Mouse (Mus musculus): ENCODE data around the gene Atxn2.

Gene Atxn2

DNA sequence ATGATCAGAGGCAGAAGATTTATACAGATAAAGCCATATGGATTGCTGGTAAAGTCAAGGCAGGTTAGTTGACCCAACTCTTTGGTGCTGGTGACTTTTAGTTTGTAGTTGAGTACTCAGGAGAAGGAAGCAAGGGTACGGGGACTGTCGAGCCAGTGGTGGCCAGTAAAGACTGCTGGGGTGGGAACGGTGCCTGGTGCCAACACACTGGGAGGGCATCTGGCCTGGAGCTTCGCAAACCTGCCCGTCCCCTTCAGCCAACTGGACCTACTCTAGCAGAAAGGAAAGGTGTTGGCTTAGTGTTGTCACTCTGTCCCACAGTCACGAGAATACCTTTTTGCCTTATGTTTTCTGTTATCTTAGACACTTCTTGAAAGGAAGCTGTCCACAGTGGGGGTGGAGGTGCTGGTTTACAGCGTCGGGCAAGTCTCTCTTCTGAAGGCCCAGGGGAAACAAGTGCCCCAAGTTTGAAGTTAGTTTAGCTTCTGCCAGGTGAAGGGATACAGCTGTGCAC lies 104.8 kb downstream of the Atxn2 start:
- DNase-seq (ENCODE audit: low spot score in 2 of 2): no peak

DNA sequence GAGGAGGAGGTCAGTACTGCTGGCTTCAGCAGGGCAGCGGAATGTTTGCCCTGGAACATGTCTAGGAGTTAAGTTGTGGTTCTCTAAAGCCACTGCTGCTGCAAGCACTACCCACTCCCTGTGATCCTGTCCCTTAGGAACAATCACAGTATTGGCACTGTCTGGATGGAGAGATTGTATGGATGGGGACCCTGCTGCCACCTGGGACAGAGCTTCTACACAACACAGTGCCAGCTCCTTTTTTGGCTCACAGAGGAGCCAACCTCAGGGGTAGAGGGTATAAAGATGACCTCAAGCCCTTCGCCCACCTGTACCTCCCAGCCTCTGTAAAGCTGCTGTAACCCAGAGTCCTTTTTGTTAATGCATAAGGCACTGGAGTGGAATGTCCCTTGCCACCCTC lies 105.5 kb downstream of the Atxn2 start:
- no peak for DNase-seq (ENCODE audit: low spot score in 2 of 2)

DNA sequence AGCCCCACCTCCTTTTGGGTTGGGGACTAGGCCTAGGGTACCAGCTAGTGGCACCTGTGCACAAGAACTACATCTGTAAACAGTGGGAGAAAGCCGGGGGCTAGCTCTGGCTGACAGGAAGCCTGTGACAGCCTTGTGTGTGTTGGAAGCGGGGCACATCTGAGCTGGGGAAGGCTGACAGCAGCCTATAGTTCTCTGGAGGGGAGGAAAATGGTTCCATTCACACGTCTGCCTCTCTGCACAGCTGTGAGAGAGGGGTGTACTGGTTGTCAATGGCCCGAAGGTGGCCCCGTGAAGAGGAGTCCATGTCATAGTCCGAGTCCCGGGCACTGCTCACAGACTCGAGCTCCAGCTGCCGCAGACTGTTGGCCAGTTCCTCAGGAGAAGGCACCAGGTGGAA lies 106.4 kb downstream of the Atxn2 start:
- no peak for DNase-seq (ENCODE audit: low spot score in 2 of 2)

DNA sequence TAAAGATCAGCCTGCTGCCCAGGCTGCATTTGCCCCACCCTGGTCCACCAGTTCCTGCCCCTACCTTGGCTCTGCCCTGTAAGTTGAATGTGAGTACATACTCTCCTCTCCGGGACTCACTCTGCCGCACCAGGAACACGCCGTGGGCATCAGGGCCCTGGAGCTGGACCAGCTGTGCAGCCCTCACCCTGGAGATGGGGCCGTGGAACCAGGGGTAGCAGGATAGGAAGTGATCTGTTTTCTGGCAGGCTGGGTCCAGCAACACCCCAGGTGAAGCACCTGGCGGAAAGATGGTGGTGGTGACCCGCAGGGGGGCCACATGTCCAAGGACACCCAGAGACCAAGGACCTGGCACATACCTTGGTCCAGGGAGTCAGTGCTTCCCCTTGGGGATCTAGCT lies 107.3 kb downstream of the Atxn2 start:
- DNase-seq (ENCODE audit: low spot score in 2 of 2): no peak

DNA sequence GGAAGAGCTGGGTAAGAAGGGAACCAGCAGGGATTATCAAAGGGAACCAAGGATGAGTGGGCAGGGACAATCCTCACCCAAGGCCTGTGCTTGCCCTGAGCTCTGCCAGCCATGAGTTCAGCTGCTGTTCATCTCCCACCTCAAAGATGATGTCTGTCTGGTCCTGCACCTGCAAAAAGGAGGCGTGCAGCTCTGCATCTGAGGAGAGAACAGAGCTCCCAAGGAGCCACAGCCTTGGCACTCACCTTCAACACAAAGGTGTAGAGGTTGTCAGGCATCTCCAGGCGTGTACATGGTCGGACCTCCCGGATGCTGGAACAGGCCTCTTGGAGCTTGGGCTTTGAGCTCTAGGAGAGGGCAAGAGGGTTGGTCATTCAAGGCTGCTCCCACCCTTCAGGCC lies 107.7 kb downstream of the Atxn2 start:
- DNase-seq (ENCODE audit: low spot score in 2 of 2): no peak

DNA sequence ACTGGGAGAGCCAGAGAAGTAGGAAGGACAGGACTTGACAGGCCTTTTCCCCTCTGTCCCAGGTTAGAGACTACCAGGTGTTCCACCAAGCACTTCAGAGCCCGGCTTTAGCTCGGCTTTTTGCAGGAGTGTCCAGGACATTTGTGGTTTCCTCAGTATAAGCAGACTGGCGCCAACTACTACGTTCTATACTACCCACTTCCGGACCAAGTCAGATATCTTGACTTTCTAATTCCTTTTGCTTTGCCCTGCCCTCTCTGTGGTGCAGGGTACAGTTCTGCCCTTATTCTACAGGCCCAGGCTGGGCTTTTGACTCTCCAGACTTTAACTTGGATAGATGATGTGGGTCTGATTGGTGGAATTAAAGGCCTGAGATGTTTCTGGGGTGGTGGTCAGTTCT lies 108.4 kb downstream of the Atxn2 start:
- DNase-seq (ENCODE audit: low spot score in 2 of 2): no peak

DNA sequence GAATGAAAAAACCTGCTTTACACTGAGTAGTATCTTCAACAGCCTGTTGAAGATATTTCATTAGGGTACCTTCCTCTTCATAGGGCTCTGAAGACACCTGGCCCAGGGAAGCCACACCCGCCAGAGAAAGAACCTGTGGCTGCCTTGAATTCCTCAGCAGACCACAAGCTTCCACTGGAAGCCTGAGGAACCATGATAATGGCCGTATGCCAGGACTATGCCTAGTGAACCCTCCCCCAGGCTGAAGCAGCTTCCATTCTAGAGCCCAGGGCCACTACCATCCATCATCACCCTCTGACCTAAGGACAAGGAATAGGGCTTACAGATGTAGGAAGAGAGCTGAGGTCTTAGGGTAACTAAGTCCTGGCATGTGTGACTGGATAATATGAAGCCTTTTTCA lies 109.0 kb downstream of the Atxn2 start:
- DNase-seq (ENCODE audit: low spot score in 2 of 2): no peak

DNA sequence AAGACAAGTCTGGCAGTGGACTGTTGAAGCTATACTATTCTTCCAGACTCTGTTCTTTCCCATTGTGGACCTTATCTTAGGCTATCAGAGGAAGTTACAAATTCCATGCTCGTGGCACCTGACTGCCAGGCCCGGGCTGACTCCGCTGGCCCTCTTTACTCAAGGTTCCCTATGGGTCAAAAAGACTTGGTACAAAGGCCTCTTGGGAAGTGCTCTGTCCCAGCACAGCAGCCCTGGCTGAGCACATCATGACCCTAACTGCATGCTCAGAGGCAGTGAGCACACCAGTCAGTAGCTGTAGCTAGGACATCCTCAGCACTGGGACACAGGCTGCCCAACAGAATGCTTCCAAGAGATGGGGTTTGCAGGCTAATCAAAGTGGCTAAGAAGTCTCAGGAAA lies 109.5 kb downstream of the Atxn2 start:
- no peak for DNase-seq (ENCODE audit: low spot score in 2 of 2)

DNA sequence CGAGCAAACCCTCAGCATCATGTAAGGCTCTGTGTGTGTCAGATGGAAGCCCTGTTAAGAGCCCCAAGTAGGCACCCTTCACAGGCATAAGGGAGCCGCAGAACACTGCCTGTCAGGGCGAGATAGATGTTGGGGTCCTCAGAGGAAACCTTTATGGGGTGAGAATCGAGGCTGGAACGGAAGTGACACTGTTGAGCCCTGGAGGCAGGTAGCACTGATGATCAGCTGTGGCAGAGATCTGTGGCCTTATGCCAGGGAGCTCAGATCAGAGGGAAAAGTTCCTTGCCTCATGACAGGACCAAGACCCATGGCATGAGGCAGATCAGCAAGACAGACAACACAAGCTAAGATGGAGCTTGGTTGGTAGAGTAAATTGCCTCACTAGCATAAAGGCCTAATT lies 110.0 kb downstream of the Atxn2 start:
- DNase-seq (ENCODE audit: low spot score in 2 of 2): no peak

DNA sequence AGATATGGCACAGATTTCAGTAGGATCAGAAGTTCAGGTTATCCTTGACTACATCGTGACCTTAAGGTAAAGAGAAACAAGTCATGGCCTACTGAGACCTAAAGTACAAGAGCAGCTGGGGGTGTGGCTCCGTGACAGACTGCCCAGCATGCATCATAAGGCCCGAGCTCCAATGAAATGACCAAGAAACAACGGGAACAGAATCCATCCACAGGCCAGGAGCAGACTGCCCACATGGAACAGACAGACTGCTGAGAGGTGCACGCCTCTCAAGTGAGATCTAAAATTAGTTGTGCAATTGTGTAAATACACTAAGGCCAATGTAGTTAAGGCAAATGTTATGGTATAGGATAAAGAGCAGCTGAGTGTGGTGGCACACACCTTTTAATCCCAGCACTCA lies 110.4 kb downstream of the Atxn2 start:
- no peak for DNase-seq (ENCODE audit: low spot score in 2 of 2)

DNA sequence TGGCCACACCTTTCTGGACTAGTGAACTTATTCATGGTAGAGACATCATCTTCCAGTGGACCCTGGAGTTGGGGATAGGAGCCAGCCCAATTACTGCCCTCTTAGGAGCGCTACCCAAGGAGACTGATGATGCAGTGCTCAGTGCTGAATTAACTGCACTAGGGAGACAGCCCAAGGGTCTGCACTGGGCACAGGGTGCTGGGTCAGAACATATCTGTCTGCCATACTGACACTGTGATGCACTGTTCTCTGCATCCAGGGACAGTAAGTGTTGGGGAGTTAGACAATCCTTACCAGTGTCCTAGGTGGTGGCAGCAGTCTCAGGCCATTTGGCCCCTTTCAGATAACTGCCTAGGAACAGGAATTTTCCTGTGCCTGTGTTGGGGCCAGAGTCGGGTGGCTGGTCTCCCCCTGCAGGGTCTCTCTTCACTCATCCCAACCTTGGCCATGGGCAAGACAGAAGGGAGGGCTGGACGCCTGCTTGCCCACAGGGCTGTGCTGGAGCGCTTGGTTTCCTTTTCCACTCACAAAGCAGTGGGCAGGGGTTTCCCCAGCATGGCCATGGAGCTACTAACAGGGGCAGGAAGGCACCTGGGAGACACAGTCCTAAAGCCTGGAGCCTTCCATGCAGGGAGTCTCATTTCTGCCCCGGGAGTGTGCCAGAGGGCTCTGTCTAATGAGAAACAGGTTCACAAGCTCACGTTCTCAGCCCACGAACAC lies 111.8 kb downstream of the Atxn2 start:
- no peak for DNase-seq (ENCODE audit: low spot score in 2 of 2)

DNA sequence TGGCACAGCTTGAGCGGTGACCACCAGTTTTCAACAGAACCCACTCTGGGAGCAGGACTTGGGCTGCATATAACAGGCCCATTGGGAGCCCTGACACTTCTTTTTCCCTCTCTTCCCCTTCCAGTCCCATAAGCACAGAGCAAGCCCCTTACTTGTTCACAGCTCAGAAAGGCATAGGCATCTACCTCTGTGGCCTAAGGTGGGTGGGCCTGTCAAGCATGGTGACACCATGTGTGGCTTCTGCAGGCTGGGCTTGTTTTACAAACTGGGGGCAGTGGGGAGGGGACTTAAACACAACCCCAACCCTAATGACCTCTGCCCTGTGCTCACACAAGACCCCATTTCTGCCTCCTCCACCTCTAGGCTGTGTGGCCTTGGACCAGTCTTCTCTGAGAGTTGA lies 112.5 kb downstream of the Atxn2 start:
- DNase-seq (ENCODE audit: low spot score in 2 of 2): no peak

DNA sequence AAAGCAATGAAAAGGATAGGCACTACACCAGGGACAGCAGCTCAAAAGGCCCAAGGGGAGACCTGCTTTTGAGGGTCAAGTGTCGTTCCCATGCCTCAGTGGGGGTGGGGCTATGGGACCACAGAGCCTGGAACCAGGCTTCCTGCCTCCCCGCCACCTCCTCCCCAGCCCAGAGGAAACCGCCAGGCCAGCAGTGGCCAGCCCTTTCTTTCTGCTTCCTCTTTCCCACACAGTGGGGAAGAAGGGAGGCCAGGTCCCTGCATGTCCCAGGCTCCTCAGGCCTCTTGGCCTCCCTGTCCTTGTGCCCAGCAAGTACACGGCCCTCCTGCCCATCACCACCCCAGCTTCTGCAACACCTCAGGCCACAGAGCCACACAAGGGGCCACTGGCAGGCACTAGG lies 113.0 kb downstream of the Atxn2 start:
- DNase-seq (ENCODE audit: low spot score in 2 of 2): no peak

DNA sequence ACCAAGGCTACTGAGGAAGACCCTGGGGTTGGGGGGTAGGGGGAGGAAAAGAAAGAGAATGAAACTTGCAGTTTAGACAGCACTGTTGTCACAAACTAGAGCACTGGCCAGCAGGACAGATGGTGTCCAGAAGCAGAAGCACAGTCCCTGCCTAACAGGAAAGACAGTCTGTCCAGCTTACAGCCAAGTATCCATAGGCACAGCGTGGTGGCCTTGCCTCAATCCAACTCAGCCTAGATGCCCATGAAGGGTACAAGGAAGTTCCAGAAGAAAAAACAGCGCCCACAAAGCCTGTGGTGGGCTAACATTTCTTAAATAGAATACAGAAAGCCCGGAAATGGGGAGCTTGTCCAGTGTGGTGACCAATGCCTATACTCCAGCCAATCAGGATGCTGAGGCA lies 114.5 kb downstream of the Atxn2 start:
- no peak for DNase-seq (ENCODE audit: low spot score in 2 of 2)

DNA sequence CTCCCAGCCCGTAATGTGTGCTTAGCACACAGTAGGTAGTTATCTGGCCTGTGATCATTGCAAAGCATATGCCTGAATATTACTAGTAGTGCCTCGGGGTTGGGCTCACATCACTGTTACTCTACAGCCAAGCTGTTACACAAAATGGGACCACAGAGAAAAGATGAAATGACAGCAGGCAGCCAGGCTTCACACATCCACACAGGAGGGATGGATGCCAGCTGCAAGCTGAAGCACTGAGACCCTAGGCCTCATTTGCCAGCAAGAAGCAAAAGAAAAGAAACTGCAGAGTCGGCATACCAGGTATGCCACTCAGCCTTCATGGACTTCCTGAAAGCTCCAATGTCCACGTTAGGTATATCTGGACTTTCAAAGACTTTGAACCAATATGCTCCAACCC lies 116.7 kb downstream of the Atxn2 start:
- DNase-seq (ENCODE audit: low spot score in 2 of 2): no peak

DNA sequence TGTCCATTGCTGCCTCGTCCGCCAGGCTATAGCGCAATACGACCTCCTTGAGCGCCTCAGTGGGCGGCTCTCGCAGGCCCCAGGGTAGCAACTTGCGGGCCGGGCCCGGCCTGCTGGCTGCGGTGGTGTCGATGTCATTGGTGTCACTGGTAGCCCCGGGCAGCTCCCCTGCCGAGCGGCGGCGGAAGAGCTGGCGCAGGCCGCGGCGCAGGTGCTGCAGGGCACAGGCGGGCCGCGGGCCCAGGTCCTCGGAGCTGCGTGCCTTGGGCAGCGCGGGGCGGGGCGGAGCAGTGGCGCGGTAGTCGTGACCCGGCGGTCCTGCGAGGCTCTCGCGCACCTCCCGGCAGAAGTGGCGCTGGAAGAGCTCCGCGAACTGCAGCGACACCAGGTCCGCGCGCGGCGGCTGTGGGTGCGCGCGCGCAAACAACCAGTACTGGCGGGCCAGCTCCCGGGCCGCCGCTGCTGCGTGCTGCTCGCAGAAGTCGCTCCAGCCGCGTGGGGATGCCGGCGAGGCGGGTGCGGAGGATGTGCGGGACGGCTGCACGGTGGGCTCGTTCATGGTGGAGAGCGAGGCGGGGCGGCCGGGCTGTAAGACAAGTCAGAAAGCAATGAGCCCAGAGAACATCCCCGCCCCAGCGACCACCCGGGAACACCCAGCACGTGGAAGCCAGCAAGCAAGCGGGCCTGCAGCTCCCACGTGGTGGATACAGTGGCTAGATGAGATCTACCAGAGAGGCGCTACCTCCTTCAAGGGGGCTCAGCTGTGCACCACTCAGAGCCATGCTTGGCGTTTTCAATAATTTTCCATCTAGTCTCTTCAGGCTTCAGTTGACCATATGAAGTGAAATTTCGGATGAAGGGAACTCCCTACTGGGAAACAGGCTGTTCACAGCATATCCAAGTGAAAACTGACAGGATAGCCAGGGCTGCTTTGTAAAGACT lies 117.6 kb downstream of the Atxn2 start:
- no peak for DNase-seq (ENCODE audit: low spot score in 2 of 2)

DNA sequence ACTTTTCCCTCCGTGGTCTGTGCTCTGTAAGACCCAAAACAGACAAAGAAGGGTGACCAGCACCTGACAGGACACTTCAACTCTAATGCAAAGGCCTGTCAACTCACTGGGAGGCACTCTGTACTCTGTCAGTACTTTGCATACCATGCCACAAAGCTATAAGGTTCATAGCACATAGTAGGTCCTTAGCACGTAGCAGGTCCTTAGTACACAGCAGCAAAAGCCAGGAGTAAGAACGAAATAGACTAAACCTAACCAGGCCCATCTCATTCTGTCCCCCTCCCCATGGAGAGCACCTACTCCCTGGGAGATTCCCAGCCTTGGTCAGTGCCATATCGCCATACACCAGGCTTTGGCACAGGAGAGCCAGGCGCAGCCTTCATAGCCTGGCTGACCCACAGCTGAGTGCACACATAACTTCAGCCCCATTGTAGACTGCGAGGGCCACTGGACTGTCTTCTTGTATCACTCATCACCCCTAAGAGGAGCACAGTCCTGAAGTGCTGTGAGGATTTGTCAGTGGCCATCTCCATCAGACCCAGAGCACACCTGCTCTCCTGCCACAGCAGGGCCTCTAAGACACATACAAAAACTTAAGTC lies 120.0 kb downstream of the Atxn2 start:
- DNase-seq (ENCODE audit: low spot score in 2 of 2): no peak

DNA sequence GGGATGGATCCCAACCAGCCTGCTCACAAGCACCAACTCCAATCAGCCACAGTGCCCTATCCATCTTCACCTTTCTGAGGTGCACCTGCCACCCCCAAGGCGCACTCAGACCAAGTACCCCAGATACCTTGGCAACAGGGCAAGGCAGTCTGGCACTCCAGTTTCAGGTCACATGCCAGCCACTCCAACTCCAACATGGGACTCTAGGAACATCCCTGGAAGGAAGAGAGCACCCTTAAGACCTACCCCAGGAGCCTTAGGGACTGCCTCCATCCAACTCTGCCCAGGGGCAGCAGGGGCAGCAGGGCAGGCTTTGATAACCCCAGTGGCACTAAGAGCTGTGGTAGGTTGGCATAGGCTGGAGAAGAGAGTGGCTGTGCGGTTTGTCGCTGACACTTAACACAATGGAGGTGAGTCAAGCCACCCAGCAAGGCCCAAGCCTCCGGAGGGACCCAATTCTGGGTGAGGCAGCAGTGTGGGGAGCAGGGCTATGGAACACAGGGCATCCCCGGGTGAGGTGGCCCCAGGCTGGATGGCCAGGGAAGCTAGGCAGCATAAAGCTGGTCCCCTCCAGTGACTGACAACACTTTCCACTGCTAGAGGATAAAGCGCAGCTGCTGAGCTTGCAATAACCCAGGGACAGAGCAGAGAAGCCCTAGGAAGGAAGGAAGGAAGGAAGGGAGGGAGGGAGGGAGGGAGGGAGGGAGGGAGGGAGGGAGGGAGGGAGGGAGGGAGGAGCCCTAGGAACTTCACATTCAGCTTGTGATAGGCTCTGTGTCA lies 121.4 kb downstream of the Atxn2 start:
- no peak for DNase-seq (ENCODE audit: low spot score in 2 of 2)

DNA sequence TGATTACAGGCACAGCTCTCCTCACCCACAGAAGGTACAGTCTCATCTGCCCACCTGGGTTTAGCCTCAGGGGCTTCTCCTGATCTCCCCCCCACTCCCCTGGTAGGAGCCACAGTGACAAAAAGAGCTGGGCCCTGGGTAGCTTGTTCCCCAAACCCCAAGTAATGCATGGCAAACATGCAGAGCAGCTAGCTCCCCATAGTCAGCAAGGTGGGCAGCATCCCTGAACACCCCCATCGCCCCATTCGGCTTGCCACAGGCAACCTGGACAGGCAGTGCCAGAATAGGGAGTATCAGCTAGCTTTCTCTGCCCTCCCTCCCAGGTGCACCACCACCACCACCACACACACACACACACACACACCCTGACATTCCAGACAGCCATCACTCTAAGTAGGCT lies 122.0 kb downstream of the Atxn2 start:
- DNase-seq (ENCODE audit: low spot score in 2 of 2): no peak

DNA sequence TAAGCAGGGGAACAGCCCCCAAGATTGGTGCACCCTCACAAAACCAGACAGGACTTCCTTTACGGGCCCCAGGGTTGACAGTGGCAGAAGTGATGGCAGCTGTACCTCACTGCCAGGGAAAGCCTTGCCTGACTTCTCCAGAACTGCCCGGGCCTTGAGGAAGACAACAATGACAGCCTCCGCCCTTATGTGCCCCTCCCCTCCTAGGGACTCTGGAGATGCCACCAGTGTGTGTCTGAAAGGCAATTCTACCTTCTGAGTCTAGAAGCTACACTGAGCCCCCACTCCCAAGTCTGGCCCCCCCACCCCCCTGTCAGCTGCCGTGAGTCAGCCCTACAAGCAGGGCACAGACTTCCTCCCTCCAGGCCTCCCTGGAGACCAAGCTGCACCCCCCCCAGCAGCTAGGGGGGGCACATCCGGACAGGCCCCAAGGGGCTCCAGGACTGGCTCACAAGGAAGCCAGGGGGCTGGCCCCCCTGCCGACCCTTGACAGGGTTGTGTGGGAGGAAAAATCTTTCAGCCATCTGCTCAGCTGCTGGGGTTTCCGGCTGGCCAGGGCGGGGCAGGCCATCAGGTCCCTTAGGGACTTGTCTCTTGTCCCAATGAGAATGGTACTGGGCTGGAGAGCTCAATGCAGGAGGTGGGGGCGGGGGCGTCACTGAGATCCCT lies 122.6 kb downstream of the Atxn2 start:
- DNase-seq (ENCODE audit: low spot score in 2 of 2): peak; percentile 52

DNA sequence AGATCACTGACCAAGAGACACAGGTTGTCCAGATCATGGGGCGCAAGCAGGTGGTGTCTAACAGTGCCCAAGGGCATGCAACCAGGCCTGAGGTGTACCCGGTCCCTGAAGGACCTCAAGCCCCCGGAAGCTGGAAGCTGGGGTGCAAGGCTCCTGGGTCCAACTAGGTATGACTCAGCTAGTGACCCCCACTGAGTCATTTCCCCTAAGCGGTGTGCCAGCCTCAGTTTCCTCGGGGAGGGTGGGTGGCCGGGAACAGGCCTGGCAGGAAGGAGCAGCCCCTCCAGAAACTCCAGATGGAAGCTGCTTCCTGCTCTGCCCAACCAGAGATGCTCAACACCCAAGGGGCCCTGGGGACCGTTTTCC lies 123.1 kb downstream of the Atxn2 start:
- no peak for DNase-seq (ENCODE audit: low spot score in 2 of 2)
